Mouse (Mus musculus): ENCODE results near the gene Gm14137.

GRCm38 (mm10) chr2:119152255-119152654, 22.1 kb upstream of the Gm14137 start:
- TF ChIP-seq CTCF (IDR thresholded peaks at IDR 0.05; ENCODE audit: low read depth, low read length) (no peak), POLR2A (IDR thresholded peaks at IDR 0.05; ENCODE audit: borderline replicate concordance, low read depth, low read length) (no peak)
